Mouse (Mus musculus): ENCODE measurements at regions not wholly inside any gene's neighbourhood (a gene's known extent, or its start where the extent isn't known, plus 50 kb on each side); places are given as distances from the start of the nearest gene placed in this dataset.

DNA sequence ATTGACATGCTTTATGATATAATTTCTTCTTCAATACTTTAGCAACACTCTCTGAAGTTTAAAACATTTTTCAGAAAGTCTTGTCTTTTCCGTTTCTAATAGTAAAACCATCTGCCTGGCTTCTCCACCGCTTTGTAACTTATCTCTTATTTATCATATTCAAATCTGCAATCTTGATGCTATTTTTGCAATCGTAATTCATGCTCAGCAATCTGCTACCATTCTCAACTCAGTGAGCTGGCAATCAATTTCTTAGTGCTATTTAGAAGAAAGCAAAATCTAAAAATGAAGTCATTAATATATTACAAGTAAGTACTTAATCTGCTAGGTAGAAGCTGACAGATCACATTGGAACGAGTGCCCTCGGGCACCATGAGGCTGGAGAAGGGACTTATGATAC is 384.2 kb upstream of the Cntn6 start:
- no peak for TF ChIP-seq CTCF (conservative IDR thresholded peaks at IDR 0.05)
- peak in 1 of 2 experiments; percentile 38 for DNase-seq (ENCODE audit: low spot score in 2 of 2)
- no peak overlapping the region for H3K27ac ChIP-seq

More for the DNA sequence above, 384.2 kb upstream of the Cntn6 start:
- no peak overlapping the region for H3K4me3 ChIP-seq

Measured in layer of hippocampus, adult 2 months (tissue).